Mouse (Mus musculus) T-helper 17 cell (primary cell): ENCODE data around the gene Mok.
"Not testable (repeated sequence)": the region's sequence is repeated elsewhere in the genome, so short reads cannot be mapped to it uniquely, and the experiment has no call there.

Source experiments
- in situ Hi-C, 2 experiments: fragments of 300-600 bp; cut with MboI, MseI; formaldehyde crosslinking; loops; 1 replicate in 1 of 2; 2 replicates in 1 of 2; pipeline ENCODE4 v1.15.1; 2025; ENCODE audit warnings: high pct_unique_total_duplicates in 2 of 2

The Mok gene

GRCm38 (mm10) chr12:110840348-110841198, at the start of gene Mok:
Mok (minus strand) TSS chr12:110840939.
- in situ Hi-C loops: loop anchor here (5.0 kb wide), 4 partner anchors 123 to 418 kb away; partner anchors contain the start of genes Dync1h1 (in 2 of the 2) and 1700001K19Rik (in 1 of the 2)

GRCm38 (mm10) chr12:110889036-110890020, 48.6 kb upstream of the Mok start, which contains the start of the genes Cinp and Tecpr2:
Cinp (minus strand) TSS chr12:110889145.
Tecpr2 (plus strand) TSS chr12:110889264.
- in situ Hi-C loops: loop anchor here in 1 of 2 experiments (25.0 kb wide), 1 partner anchor 1773 kb away; the partner anchor contains the start of gene Akt1

- in situ Hi-C loops: loop anchor here in 1 of 2 experiments (25.0 kb wide), 1 partner anchor 1774 kb away; the partner anchor contains the start of gene Akt1
Measured at GRCm38 (mm10) chr12:110888606-110889005, 47.9 kb upstream of the Mok start.

GRCm38 (mm10) chr12:110888106-110888505, 47.4 kb upstream of the Mok start:
- in situ Hi-C loops: loop anchor here in 1 of 2 experiments (25.0 kb wide), 1 partner anchor 1774 kb away; the partner anchor contains the start of gene Akt1

GRCm38 (mm10) chr12:110885251-110885650, 44.5 kb upstream of the Mok start:
- in situ Hi-C loops: loop anchor here in 1 of 2 experiments (25.0 kb wide), 1 partner anchor 1777 kb away; the partner anchor contains the start of gene Akt1

- in situ Hi-C loops: loop anchor here in 1 of 2 experiments (25.0 kb wide), 1 partner anchor 1780 kb away; the partner anchor contains the start of gene Akt1
Measured at GRCm38 (mm10) chr12:110882291-110882690, 41.6 kb upstream of the Mok start.

GRCm38 (mm10) chr12:110875351-110875750, 34.6 kb upstream of the Mok start:
- in situ Hi-C loops: loop anchor here in 1 of 2 experiments (25.0 kb wide), 1 partner anchor 1787 kb away; the partner anchor contains the start of gene Akt1

- in situ Hi-C loops: no loop called here
Measured at GRCm38 (mm10) chr12:110871247-110871646, 30.5 kb upstream of the Mok start.

- in situ Hi-C loops: no loop called here
Measured at GRCm38 (mm10) chr12:110870107-110870506, 29.4 kb upstream of the Mok start.

- in situ Hi-C loops: no loop called here
Measured at GRCm38 (mm10) chr12:110865989-110866388, 25.2 kb upstream of the Mok start.

- in situ Hi-C loops: no loop called here
Measured at GRCm38 (mm10) chr12:110865571-110865970, 24.8 kb upstream of the Mok start.

GRCm38 (mm10) chr12:110864008-110864407, 23.3 kb upstream of the Mok start:
- in situ Hi-C loops: no loop called here

GRCm38 (mm10) chr12:110861256-110861655, 20.5 kb upstream of the Mok start:
- in situ Hi-C loops: no loop called here

GRCm38 (mm10) chr12:110860293-110860692, 19.6 kb upstream of the Mok start:
- in situ Hi-C loops: no loop called here

- in situ Hi-C loops: not testable (repeated sequence)
Measured at GRCm38 (mm10) chr12:110858681-110859080, 17.9 kb upstream of the Mok start.

GRCm38 (mm10) chr12:110857196-110857595, 16.5 kb upstream of the Mok start:
- in situ Hi-C loops: no loop called here

GRCm38 (mm10) chr12:110854786-110855737, 14.3 kb upstream of the Mok start:
- in situ Hi-C loops: no loop called here

- in situ Hi-C loops: no loop called here
Measured at GRCm38 (mm10) chr12:110851923-110852322, 11.2 kb upstream of the Mok start.

GRCm38 (mm10) chr12:110851414-110851813, 10.7 kb upstream of the Mok start:
- in situ Hi-C loops: no loop called here

GRCm38 (mm10) chr12:110850929-110851256, 10.2 kb upstream of the Mok start:
- in situ Hi-C loops: no loop called here
